Mouse (Mus musculus) hematopoietic stem cell, adult 5-6 weeks (primary cell): Measurements from ENCODE around the gene Eif2ak4. TPM values are rescaled to one million over a fixed set of nuclear protein-coding genes. Genes with fewer than 3 reads are reported as not detected.

Experiments used
- ATAC-seq, 2 experiments: fragments of 125-278 bp in 1 of 2; replicated peaks in 1 of 2; 2 replicates each; pipeline ENCODE4 v1.8.0; 2016 to 2017; ENCODE audit warnings: inconsistent platforms in 2 of 2, mild to moderate bottlenecking in 2 of 2, moderate number of reproducible peaks in 2 of 2, low read depth in 1 of 2, moderate TSS enrichment in 1 of 2; ENCODE audit not compliant: low FRiP score in 2 of 2, poor library complexity in 2 of 2, severe bottlenecking in 2 of 2, insufficient read depth in 1 of 2, low TSS enrichment in 1 of 2
- total RNA-seq: library from RNA; stranded (forward); fragments of 172-1452, 232-1000 nt; gene quantifications from 2 replicates; pipeline ENCODE4 v1.2.3, GENCODE M21; 2017

The Eif2ak4 gene
- total RNA-seq, 1 experiment from 2014 or later: 23.0 TPM

- ATAC-seq: no peak
Measured at GRCm38 (mm10) chr2:118445696-118446674, 57.6 kb downstream of the Eif2ak4 start.

GRCm38 (mm10) chr2:118448181-118448580, 59.8 kb downstream of the Eif2ak4 start:
- no peak for ATAC-seq

- ATAC-seq: no peak
Measured at GRCm38 (mm10) chr2:118451056-118451455, 62.6 kb downstream of the Eif2ak4 start.

DNA sequence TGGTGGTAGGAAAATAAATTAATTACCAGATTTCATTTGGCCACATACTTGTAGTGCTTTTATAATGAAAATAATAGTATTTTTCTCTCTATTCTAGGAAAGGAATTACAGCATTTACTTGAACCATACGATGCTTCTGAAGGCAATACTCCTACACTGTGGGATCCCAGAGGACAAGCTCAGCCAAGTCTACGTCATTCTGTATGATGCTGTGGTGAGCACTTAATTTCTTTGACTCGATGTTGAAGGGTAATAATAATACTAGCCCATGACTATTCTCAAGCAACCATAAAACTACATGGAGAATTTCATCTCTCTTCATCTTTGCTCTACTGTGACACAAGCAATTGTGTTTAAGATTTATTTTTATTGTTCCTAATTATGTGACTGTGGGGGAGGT, 68.6 kb downstream of the Eif2ak4 start:
- no peak for ATAC-seq

DNA sequence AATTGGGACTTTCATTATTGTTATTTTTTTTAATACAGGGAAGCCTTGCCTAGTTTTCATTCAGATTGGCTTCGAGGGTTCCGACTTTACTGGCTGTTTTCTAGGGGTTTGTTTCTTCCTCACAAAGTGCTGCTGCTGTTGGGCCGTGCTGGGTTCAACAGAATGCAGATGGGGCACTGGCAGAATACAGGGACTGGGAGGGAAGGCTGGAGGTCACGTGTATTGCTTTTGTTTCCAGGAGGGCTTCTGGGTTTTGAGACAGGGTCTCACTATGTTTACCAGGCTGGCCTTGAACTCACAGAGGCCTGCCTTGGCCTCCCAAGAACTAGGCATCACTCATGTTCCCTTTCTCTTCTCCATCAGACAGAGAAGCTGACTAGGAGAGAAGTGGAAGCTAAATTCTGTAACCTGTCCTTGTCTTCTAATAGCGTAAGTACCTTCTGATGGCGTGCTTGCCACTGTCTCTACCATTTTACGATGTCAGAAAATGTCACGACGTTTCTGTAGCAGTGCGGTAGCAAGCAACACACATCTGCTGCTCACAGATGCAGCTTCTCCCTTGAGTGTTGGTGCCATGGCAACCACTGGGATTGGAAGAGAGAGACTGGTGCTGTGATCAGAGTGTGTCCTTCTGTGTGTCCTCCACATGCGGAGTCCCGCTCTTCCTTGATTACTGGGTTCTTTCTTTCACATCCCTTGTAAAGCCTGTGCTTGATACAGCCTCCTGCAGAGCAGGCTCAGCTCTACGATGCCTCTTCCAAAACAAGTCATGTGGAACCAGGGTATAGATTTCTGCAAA, 69.2 kb downstream of the Eif2ak4 start:
- ATAC-seq: no peak

- ATAC-seq: no peak
Measured at GRCm38 (mm10) chr2:118461480-118462165, 73.2 kb downstream of the Eif2ak4 start.

DNA sequence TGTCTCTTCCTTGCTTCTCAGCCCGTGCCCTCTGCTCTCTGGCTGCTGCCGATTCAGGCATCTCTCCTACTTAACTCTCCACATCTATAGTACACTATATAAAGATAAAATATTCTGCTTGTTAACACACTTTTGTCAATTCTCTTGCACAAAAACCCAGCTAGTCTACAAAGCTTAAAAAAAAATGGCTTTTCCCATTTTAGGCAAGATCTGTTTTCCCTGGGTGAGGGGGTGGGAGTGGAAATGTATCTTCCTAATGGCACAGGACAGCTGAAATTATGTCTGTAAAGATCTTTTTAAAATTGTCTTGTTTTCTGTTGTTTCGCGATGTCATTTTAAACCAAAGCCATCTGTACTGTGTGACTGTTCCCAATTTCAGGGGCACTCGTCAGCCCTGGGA, 75.1 kb downstream of the Eif2ak4 start:
- no peak for ATAC-seq

GRCm38 (mm10) chr2:118464450-118464849, 76.0 kb downstream of the Eif2ak4 start:
- ATAC-seq: no peak

- ATAC-seq: no peak
Measured at GRCm38 (mm10) chr2:118465894-118466293, 77.5 kb downstream of the Eif2ak4 start.

DNA sequence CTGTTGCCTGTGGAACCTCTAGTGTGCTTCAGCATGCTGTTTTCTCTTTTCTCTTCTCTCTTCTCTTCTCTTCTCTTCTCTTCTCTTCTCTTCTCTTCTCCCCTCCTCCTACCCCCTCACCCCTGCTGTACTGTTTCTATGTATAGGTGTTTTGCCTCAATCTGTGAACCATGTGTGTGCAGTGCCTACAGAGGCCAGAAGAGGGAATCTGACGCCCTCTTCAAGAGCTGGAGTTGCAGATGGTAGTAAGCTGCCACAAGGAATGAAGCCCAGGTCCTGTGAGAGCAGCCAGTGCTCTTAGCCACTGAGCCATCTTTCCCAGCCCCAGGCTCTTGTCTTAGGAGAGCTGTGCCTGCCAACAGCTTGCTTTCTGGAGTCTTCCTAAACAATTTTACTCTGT, 78.2 kb downstream of the Eif2ak4 start:
- no peak for ATAC-seq

- no peak for ATAC-seq
Measured at GRCm38 (mm10) chr2:118468354-118468753, 79.9 kb downstream of the Eif2ak4 start.

DNA sequence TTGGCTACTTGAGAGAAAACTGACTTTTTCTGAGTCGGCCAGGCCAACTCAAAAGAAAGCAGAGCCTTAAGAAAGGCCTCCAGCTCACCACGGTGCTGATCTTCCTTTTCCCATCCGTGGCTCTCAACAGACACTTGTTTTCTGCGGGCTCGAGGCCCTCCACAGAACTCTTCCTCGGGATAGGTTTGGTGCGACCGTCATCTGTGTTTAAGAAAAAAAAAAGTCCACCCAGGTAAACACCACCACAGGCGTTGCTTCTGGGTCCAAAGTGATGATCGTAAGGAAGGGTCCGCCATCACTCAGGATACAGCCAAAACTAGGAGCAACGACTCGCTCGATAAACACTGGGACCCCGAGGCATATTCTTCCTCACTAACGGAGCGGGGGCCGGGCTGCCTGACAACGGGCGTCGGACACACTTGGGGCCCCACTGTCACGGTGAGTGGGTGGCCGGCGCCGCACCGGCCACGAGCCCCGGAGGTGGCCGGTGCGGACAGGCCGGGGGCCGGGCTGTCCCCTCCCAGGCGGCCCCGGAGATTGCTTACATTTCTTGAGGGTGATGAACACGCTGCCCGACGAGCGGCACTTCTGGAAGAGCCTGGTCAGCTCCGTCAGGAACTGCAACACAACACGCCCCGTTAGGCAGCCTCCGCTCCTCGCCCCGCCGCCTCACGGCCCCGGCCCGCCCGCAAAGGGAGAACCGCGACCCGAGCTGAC, 90.6 kb downstream of the Eif2ak4 start:
- ATAC-seq: no peak; a peak in 1 of 4 replicates

- peak; percentile 98 for ATAC-seq
Measured at GRCm38 (mm10) chr2:118479550-118479909, 91.1 kb downstream of the Eif2ak4 start, which contains the start of gene Srp14. Gene Srp14, minus strand, starts transcription at chr2:118479711.

GRCm38 (mm10) chr2:118480886-118481285, 92.5 kb downstream of the Eif2ak4 start:
- ATAC-seq: no peak

DNA sequence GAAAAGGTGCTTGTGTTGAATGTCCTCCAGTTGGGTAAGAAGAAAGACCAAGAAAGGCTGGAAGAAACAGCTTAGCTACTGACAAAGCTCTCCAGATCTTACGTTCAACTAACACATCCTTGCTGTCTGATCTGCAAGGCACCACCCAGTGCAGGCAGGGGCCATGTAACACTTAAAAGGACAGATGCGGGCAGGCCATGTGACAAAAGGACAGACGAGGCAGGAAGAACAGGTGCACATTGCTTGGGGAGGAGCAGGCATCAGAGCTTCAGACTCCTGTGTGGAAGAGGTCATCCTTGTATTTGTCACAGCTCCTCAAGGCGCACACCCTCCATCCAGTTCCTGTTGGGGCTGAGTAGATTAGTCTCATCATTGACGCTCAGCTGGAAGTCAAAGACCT, 94.6 kb downstream of the Eif2ak4 start:
- ATAC-seq: no peak

GRCm38 (mm10) chr2:118484386-118484898, 96.0 kb downstream of the Eif2ak4 start:
- no peak for ATAC-seq

DNA sequence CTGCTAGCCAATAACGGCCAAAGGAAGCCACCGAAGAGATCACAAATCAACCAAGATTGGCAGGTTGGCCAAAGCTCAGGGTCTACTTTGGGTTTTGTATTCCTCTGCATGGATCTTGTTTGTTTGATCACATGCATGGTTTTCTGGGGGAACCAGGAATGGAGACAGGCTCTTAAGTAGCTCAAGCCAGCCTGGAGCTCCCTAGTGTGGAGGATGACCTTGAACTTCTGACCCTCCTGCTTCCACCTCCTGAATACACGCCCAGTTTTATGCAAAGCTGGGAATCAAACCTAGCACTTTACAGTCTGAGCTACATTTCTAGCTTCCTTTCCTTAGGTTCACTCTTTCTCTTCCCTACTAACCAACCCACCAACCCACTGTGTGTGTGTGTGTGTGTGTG, 97.0 kb downstream of the Eif2ak4 start:
- ATAC-seq: no peak
